Mouse (Mus musculus) myocyte (in vitro differentiated cells): ENCODE measurements around the gene Sohlh1.

Source experiments
- CEBPB ChIP-seq: IDR thresholded peaks from 2 replicates; pipeline ENCODE4 v1.6.1; 2011; ENCODE audit warnings: mild to moderate bottlenecking, moderate library complexity; ENCODE audit not compliant: poor library complexity, insufficient read depth, severe bottlenecking
- E2F4 ChIP-seq: IDR thresholded peaks from one replicate; pipeline ENCODE4 v1.6.1; 2011; ENCODE audit warnings: mild to moderate bottlenecking, control low read depth, moderate library complexity; ENCODE audit not compliant: insufficient read depth
- MAX ChIP-seq: IDR thresholded peaks from one replicate; pipeline ENCODE4 v1.6.1; 2011; ENCODE audit warnings: low read depth, mild to moderate bottlenecking, control low read depth
- MYOD1 ChIP-seq, 3 experiments: IDR thresholded peaks; one replicate each; pipeline ENCODE4 v1.6.1; 2011; ENCODE audit warnings: control low read depth in 2 of 3, low read depth in 2 of 3, mild to moderate bottlenecking in 2 of 3, moderate library complexity in 1 of 3; ENCODE audit not compliant: insufficient read length in 2 of 3, control insufficient read depth in 1 of 3
- MYOG ChIP-seq, 3 experiments: IDR thresholded peaks; one replicate each; pipeline ENCODE4 v1.6.1; 2011; ENCODE audit warnings: control low read depth in 2 of 3, low read depth in 2 of 3, mild to moderate bottlenecking in 2 of 3; ENCODE audit not compliant: insufficient read length in 2 of 3, control insufficient read depth in 1 of 3, insufficient read depth in 1 of 3
- POLR2A ChIP-seq: IDR thresholded peaks from one replicate; pipeline ENCODE4 v1.6.1; 2011; ENCODE audit warnings: low read depth, mild to moderate bottlenecking, control low read depth, moderate library complexity; ENCODE audit not compliant: insufficient read length
- POLR2AphosphoS2 ChIP-seq: IDR thresholded peaks from one replicate; pipeline ENCODE4 v1.6.1; 2011; ENCODE audit warnings: low read depth, control low read depth; ENCODE audit not compliant: insufficient read length
- REST ChIP-seq: IDR thresholded peaks from one replicate; pipeline ENCODE4 v1.6.1; 2011; ENCODE audit warnings: mild to moderate bottlenecking, control low read depth, moderate library complexity; ENCODE audit not compliant: insufficient read depth, insufficient read length
- SRF ChIP-seq: IDR thresholded peaks from one replicate; pipeline ENCODE4 v1.6.1; 2011; ENCODE audit warnings: low read depth; ENCODE audit not compliant: control insufficient read depth, insufficient read length
- TCF12 ChIP-seq: IDR thresholded peaks from one replicate; pipeline ENCODE4 v1.6.1; 2011; ENCODE audit warnings: mild to moderate bottlenecking, control low read depth; ENCODE audit not compliant: poor library complexity, insufficient read depth, severe bottlenecking
- TCF3 ChIP-seq: IDR thresholded peaks from one replicate; pipeline ENCODE4 v1.6.1; 2011; ENCODE audit warnings: low read depth, control low read depth; ENCODE audit not compliant: insufficient read length
- USF1 ChIP-seq: IDR thresholded peaks from one replicate; pipeline ENCODE4 v1.6.1; 2011; ENCODE audit warnings: low read depth, mild to moderate bottlenecking, control low read depth, moderate library complexity

- TF ChIP-seq CEBPB = no peak
- TF ChIP-seq USF1 = no peak
- no peak for TF ChIP-seq TCF12
- TF ChIP-seq MYOG (IDR thresholded peaks at IDR 0.05; ENCODE audit: control insufficient read depth in 1 of 3, insufficient read depth in 1 of 3, insufficient read length in 2 of 3, low read depth in 2 of 3) = no peak
- no peak for TF ChIP-seq POLR2A
- TF ChIP-seq SRF = no peak
- no peak for TF ChIP-seq MAX
- no peak for TF ChIP-seq MYOD1 (IDR thresholded peaks at IDR 0.05; ENCODE audit: control insufficient read depth in 1 of 3, insufficient read length in 2 of 3, low read depth in 2 of 3)
- no peak for TF ChIP-seq TCF3
- no peak for TF ChIP-seq REST
- TF ChIP-seq E2F4 = no peak
- no peak for TF ChIP-seq POLR2AphosphoS2
These were observed 19.6 kb upstream of the Sohlh1 start for GRCm38 (mm10) chr2:25866656-25867055.
